Mouse (Mus musculus): ENCODE results near the gene Gpr37l1.

- TF ChIP-seq CTCF (IDR thresholded peaks at IDR 0.05; ENCODE audit: borderline replicate concordance, insufficient read depth, low read length) (no peak), POLR2A (IDR thresholded peaks at IDR 0.05; ENCODE audit: low read depth, low read length) (no peak)
Measured at GRCm38 (mm10) chr1:135177724-135178123, 10.2 kb upstream of the Gpr37l1 start.

Data from embryonic fibroblast, embryonic 13.5 days (primary cell).